Mouse (Mus musculus) thymus, postnatal 10 days (tissue): Measurements from ENCODE around the gene Olfr473.
"Not testable (repeated sequence)": the region's sequence is repeated elsewhere in the genome, so short reads cannot be mapped to it uniquely, and the experiment has no call there.

Experiments
- DNase-seq, 2 experiments: peaks; one replicate each; pipeline ENCODE4 v3.0.0; 2021; ENCODE audit warnings: low spot score in 2 of 2

The Olfr473 gene

DNA sequence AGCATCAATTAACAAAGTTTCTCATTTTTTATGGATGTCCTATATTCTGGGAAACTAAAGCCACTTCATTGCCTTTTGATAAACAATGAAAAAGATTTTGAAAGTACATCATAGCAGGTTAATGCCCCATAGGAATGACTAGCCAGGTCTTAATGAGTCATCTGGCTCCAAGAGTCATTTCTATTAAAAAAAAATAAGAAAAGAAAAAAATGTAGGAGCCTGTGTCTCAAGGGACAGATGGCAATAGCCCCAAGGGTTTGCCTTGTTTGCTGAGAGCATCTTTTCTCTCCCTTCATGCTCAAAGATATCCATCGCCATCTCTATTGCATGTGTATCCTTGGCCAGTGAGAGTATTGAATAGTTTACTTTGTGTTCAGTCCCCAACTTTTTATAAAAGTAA lies at the start of gene Olfr473:
Olfr473 (plus strand) TSS at position 301 of the 400 bp plus-strand sequence.
- no peak for DNase-seq

DNA sequence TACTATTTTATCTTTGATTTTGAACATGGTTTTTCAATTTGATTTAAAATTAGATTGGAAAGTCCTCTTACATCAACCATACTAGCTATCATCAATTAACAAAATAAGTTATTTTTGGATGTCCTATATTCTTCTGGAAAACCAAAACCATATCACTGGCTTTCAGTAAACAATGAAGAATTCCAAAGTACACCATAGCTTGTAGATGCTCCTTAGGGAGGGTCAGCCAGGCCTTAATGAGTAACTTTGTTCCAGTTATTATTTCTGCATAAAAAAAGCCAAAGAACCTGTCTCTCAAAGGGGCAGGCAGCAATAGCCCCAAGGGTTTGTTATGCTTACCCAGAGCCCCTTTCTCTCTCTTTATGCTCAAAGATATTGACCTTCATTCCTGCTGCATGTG lies 32.6 kb upstream of the Olfr473 start, which contains the start of gene Olfr472:
Olfr472 (plus strand) TSS at position 301 of the 400 bp plus-strand sequence.
- DNase-seq, result no peak

- DNase-seq, result not testable (repeated sequence)
Measured at GRCm38 (mm10) chr7:107952539-107952938, 22.3 kb downstream of the Olfr473 start.

- no peak for DNase-seq
Measured at GRCm38 (mm10) chr7:107954343-107954742, 24.1 kb downstream of the Olfr473 start, which contains the start of gene Olfr474. TSS of gene Olfr474 (plus strand) at chr7:107954643.

- no peak for DNase-seq
Measured at GRCm38 (mm10) chr7:107964503-107964902, 34.3 kb downstream of the Olfr473 start, which contains the start of gene Olfr476. TSS of gene Olfr476 (plus strand) at chr7:107964803.
